ENCODE assay signal across 7 mouse cellular contexts in the genomic region with DNA sequence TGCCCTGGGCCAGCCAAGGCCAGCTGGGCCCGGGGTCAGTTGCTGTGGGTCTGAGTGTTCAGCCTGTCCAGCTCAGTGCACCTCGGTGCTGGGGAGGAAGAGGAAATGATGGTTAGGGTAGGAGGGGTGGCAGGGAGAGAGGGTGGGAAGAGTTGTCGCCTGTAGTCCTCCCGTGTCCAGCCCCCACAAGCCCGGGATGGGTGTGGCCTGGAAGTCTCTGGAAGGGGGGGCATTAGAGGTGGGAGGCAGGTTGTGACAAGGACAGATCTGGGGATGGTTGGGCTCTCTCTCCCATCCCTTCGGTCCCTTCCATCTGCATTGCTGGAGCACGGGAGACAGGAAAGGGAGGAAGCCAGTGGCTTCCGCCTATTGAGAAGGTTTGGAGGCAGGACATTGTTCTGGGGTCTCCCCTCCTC. TPM values are rescaled to one million over a fixed set of nuclear protein-coding genes. Genes with fewer than 3 reads are reported as not detected.
DNase-seq lines count a peak whose midpoint lies in the region; ATAC-seq and TF ChIP-seq lines count a peak whose summit lies in the region.

Tie1 (minus strand) TSS at position 345 of the 416 bp plus-strand sequence.

- H3K4me2 ChIP-seq in embryonic facial prominence, embryonic 12.5 days (replicated peaks) = no peak within 1 kb of the TSS
- H3K4me2 ChIP-seq in heart, embryonic 15.5 days = peak within 1 kb of the TSS; percentile 50
- H3K4me2 ChIP-seq in kidney, postnatal 0 days (ENCODE audit: low read length) = peak within 1 kb of the TSS; percentile 39

- no peaks in the 10 kb centered on the region for H3K36me3 ChIP-seq in embryonic facial prominence, embryonic 12.5 days
- H3K36me3 ChIP-seq in heart, embryonic 15.5 days = no peaks in the 10 kb centered on the region
- H3K36me3 ChIP-seq in kidney, postnatal 0 days (ENCODE audit: insufficient read depth, low read length) = no peaks in the 10 kb centered on the region

- H3K27ac ChIP-seq in embryonic facial prominence, embryonic 12.5 days = no peak within 1 kb of the TSS
- peak within 1 kb of the TSS; percentile 66 for H3K27ac ChIP-seq in heart, embryonic 15.5 days
- H3K27ac ChIP-seq in kidney, postnatal 0 days = no peak within 1 kb of the TSS

- H3K27me3 ChIP-seq in embryonic facial prominence, embryonic 12.5 days = no peaks in the 10 kb centered on the region
- H3K27me3 ChIP-seq in heart, embryonic 15.5 days = no peaks in the 10 kb centered on the region
- no peaks in the 10 kb centered on the region for H3K27me3 ChIP-seq in kidney, postnatal 0 days (ENCODE audit: insufficient read depth, low read length)

- no peaks in the 10 kb centered on the region for H3K9me3 ChIP-seq in embryonic facial prominence, embryonic 12.5 days
- H3K9me3 ChIP-seq in heart, embryonic 15.5 days (replicated peaks) = no peaks in the 10 kb centered on the region
- H3K9me3 ChIP-seq in kidney, postnatal 0 days (replicated peaks; ENCODE audit: low read length) = no peaks in the 10 kb centered on the region

- 0 out of 2 replicates have a peak, but pooled peaks have one; percentile 60 for ATAC-seq in embryonic facial prominence, embryonic 12.5 days (ENCODE audit: insufficient number of reproducible peaks, insufficient read depth, low FRiP score, low TSS enrichment)
- peak; percentile 94 for ATAC-seq in heart, embryonic 15.5 days (replicated peaks; ENCODE audit: insufficient number of reproducible peaks, insufficient read depth, low FRiP score, low read depth)
- ATAC-seq in kidney, postnatal 0 days (replicated peaks; ENCODE audit: low FRiP score, low read depth) = peak; percentile 73; the same call in 1 of the 2 replicates
- ATAC-seq in activated CD4-positive, CD25-positive, alpha-beta regulatory T cell, adult 4 months = no peak

- TF ChIP-seq CTCF in kidney, postnatal 0 days (IDR thresholded peaks at IDR 0.05; ENCODE audit: low read depth) = no peak

- no peak within 1 kb of the TSS; the same call in 1 of the 2 replicates for H3K4me3 ChIP-seq in embryonic facial prominence, embryonic 12.5 days
- peak within 1 kb of the TSS; percentile 39 for H3K4me3 ChIP-seq in heart, embryonic 15.5 days
- H3K4me3 ChIP-seq in kidney, postnatal 0 days (replicated peaks; ENCODE audit: low read depth, low read length) = peak within 1 kb of the TSS; percentile 7; the same call in 1 of the 2 replicates

- WGBS in embryonic facial prominence, embryonic 12.5 days = 76% methylated on average over 8 of the region's 8 CpGs
- WGBS in heart, embryonic 15.5 days = 57% methylated on average over 8 of the region's 8 CpGs
- WGBS in kidney, postnatal 0 days = 61% methylated on average over 8 of the region's 8 CpGs

- H3K4me1 ChIP-seq in embryonic facial prominence, embryonic 12.5 days = no peaks in the 10 kb centered on the region
- H3K4me1 ChIP-seq in heart, embryonic 15.5 days (replicated peaks) = peaks cover 9% of the 10 kb centered on the region; the same call in 1 of the 2 replicates
- H3K4me1 ChIP-seq in kidney, postnatal 0 days (replicated peaks; ENCODE audit: insufficient read depth, low read length) = no peaks in the 10 kb centered on the region

- peak; percentile 72 for DNase-seq in adrenal gland, postnatal 14 days
- DNase-seq in kidney, postnatal 0 days (ENCODE audit: low spot score) = peak; percentile 77
- DNase-seq in lung, postnatal 25 days (ENCODE audit: low spot score) = peak; percentile 89
- DNase-seq in testis, postnatal 14 days (ENCODE audit: low spot score) = no peak

- no peak within 1 kb of the TSS for H3K9ac ChIP-seq in embryonic facial prominence, embryonic 12.5 days
- no peak within 1 kb of the TSS for H3K9ac ChIP-seq in heart, embryonic 15.5 days
- H3K9ac ChIP-seq in kidney, postnatal 0 days (ENCODE audit: low read depth, low read length) = peak within 1 kb of the TSS; percentile 27; the same call in 1 of the 2 replicates

RNA-seq across cellular contexts. Expression of gene Tie1, which starts in this region (rescaled TPM):
- total RNA-seq in adrenal gland, postnatal 14 days (2021) = 65.7 and 79.2 TPM in 2 replicates
- polyA plus RNA-seq in embryonic facial prominence, embryonic 12.5 days (2016; fragmentation: Nextera tagmentation; extraction: Ambion mirVana) = 23.3 and 25.5 TPM in 2 replicates
- 51.9 and 63.3 TPM in 2 replicates for polyA plus RNA-seq in heart, embryonic 15.5 days (2015; fragmentation: Nextera tagmentation; extraction: Ambion mirVana)
- polyA plus RNA-seq in kidney, postnatal 0 days (2015; fragmentation: Nextera tagmentation; extraction: Ambion mirVana) = 45.6 and 49.4 TPM in 2 replicates
- polyA plus RNA-seq in activated CD4-positive, CD25-positive, alpha-beta regulatory T cell, adult 4 months (2017; shearing (Covaris generic)) = not detected

Comparison
In these comparisons a context has a peak if more than half of its experiments do, and no peak if none do; other contexts are left out.
1. RNA of gene Tie1 (polyA plus RNA-seq): 51.9 to 63.3 TPM in heart, embryonic 15.5 days, 45.6 to 49.4 TPM in kidney, postnatal 0 days and 23.3 to 25.5 TPM in embryonic facial prominence, embryonic 12.5 days; not detected in activated CD4-positive, CD25-positive, alpha-beta regulatory T cell, adult 4 months; every median in the first group is over 10 times any median in the second.